Mouse (Mus musculus): ENCODE measurements around the gene Neurl3.

DNA sequence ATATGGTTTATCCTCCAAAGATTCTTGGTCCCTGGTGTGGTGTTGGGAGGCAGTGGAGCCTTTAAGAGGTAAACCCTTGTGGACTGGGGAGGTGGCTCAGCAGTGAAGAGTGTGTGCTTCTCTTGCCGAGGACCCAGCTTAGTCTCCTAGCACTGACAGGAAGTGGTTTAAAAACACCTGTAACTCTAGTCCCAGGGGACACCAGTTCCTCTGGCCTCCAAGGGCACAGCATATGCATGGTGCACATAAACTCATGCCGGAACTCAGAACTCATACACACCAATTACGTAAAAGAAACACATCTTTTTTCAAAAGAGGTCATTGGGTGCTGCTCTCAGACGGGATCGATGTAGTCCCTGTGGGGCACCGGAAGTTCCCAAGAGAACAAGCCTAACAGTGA, 7.4 kb upstream of the Neurl3 start:
- TF ChIP-seq POLR2A (IDR thresholded peaks at IDR 0.05; ENCODE audit: low read depth, low read length): no peak
- no peak for TF ChIP-seq CTCF (IDR thresholded peaks at IDR 0.05; ENCODE audit: borderline replicate concordance, insufficient read depth, low read length)
